Mouse (Mus musculus) mouse embryonic stem cell (cell line): ENCODE results near the gene Ptpn7.

Experiments
- in situ Hi-C, 2 experiments: fragments of 300-500 bp; cut with MboI; formaldehyde crosslinking; loops; 1 replicate in 1 of 2; 3 replicates in 1 of 2; pipeline ENCODE4 v1.14.3; 2019 to 2020; ENCODE audit warnings: low sequenced_read_pairs in 2 of 2, low pct_unique_long_range_greater_than_20kb in 1 of 2, mixed read lengths in 1 of 2; ENCODE audit not compliant: unreplicated experiment in 1 of 2

The Ptpn7 gene

GRCm38 (mm10) chr1:135175176-135175575 lies 42.7 kb downstream of the Ptpn7 start:
- in situ Hi-C loops, result loop anchor here (10.0 to 25.0 kb wide), 2 partner anchors 190 to 512 kb away; no protein-coding TSS in a partner anchor

GRCm38 (mm10) chr1:135177724-135178123 lies 45.2 kb downstream of the Ptpn7 start:
- in situ Hi-C loops, result loop anchor here (10.0 to 25.0 kb wide), 2 partner anchors 187 to 510 kb away; no protein-coding TSS in a partner anchor

- in situ Hi-C loops, result loop anchor here (10.0 to 25.0 kb wide), 2 partner anchors 186 to 508 kb away; no protein-coding TSS in a partner anchor
Observed at GRCm38 (mm10) chr1:135178863-135179262, 46.4 kb downstream of the Ptpn7 start.

- in situ Hi-C loops, result loop anchor here (5.0 to 25.0 kb wide), 2 partner anchors 71 to 506 kb away; no protein-coding TSS in a partner anchor
Observed at GRCm38 (mm10) chr1:135180830-135181229, 48.3 kb downstream of the Ptpn7 start.

- in situ Hi-C loops, result loop anchor here (5.0 to 25.0 kb wide), 2 partner anchors 71 to 506 kb away; no protein-coding TSS in a partner anchor
Observed at GRCm38 (mm10) chr1:135181275-135181674, 48.8 kb downstream of the Ptpn7 start.

- in situ Hi-C loops, result loop anchor here (5.0 to 25.0 kb wide), 2 partner anchors 70 to 505 kb away; no protein-coding TSS in a partner anchor
Observed at GRCm38 (mm10) chr1:135181880-135182623, 49.6 kb downstream of the Ptpn7 start.

- in situ Hi-C loops, result loop anchor here (5.0 to 25.0 kb wide), 2 partner anchors 69 to 504 kb away; no protein-coding TSS in a partner anchor
Observed at GRCm38 (mm10) chr1:135182975-135183374, 50.5 kb downstream of the Ptpn7 start.

- in situ Hi-C loops, result loop anchor here (5.0 to 25.0 kb wide), 2 partner anchors 69 to 504 kb away; no protein-coding TSS in a partner anchor
Observed at GRCm38 (mm10) chr1:135183448-135183847, 50.9 kb downstream of the Ptpn7 start.

- in situ Hi-C loops, result loop anchor here (5.0 to 25.0 kb wide), 2 partner anchors 68 to 503 kb away; no protein-coding TSS in a partner anchor
Observed at GRCm38 (mm10) chr1:135183941-135184570, 51.6 kb downstream of the Ptpn7 start.

GRCm38 (mm10) chr1:135185936-135186335 lies 53.4 kb downstream of the Ptpn7 start:
- in situ Hi-C loops, result loop anchor here in 1 of 2 experiments (25.0 kb wide), 1 partner anchor 501 kb away; no protein-coding TSS in a partner anchor

- in situ Hi-C loops, result loop anchor here in 1 of 2 experiments (25.0 kb wide), 1 partner anchor 501 kb away; no protein-coding TSS in a partner anchor
Observed at GRCm38 (mm10) chr1:135186427-135186826, 53.9 kb downstream of the Ptpn7 start.

GRCm38 (mm10) chr1:135187016-135187415 lies 54.5 kb downstream of the Ptpn7 start:
- in situ Hi-C loops, result loop anchor here in 1 of 2 experiments (25.0 kb wide), 1 partner anchor 500 kb away; no protein-coding TSS in a partner anchor

GRCm38 (mm10) chr1:135188197-135188596 lies 55.7 kb downstream of the Ptpn7 start:
- in situ Hi-C loops, result loop anchor here in 1 of 2 experiments (25.0 kb wide), 1 partner anchor 499 kb away; no protein-coding TSS in a partner anchor

GRCm38 (mm10) chr1:135189186-135189585 lies 56.7 kb downstream of the Ptpn7 start:
- in situ Hi-C loops, result loop anchor here in 1 of 2 experiments (25.0 kb wide), 1 partner anchor 498 kb away; no protein-coding TSS in a partner anchor

- in situ Hi-C loops, result loop anchor here in 1 of 2 experiments (25.0 kb wide), 1 partner anchor 493 kb away; no protein-coding TSS in a partner anchor
Observed at GRCm38 (mm10) chr1:135194335-135194734, 61.8 kb downstream of the Ptpn7 start.
